Mouse (Mus musculus) brain, embryonic 14.5 days (tissue): Measurements from ENCODE around the gene Ccl19. TPM values are rescaled to one million over a fixed set of nuclear protein-coding genes. Genes with fewer than 3 reads are reported as not detected.
"Not testable (repeated sequence)": the region's sequence is repeated elsewhere in the genome, so short reads cannot be mapped to it uniquely, and the experiment has no call there.

Experiments used
- DNase-seq: peaks from one replicate; pipeline ENCODE4 v3.0.0-alpha.2; 2011; ENCODE audit warnings: low read depth
- polyA plus RNA-seq: library from polyadenylated mRNA; depleted of rRNA; stranded (reverse); fragments of >200 nt; gene quantifications from 2 replicates; pipeline ENCODE4 v1.2.3, GENCODE M21; 2012; rRNA removed

Gene Ccl19
- polyA plus RNA-seq, result not detected in 2 replicates

DNA sequence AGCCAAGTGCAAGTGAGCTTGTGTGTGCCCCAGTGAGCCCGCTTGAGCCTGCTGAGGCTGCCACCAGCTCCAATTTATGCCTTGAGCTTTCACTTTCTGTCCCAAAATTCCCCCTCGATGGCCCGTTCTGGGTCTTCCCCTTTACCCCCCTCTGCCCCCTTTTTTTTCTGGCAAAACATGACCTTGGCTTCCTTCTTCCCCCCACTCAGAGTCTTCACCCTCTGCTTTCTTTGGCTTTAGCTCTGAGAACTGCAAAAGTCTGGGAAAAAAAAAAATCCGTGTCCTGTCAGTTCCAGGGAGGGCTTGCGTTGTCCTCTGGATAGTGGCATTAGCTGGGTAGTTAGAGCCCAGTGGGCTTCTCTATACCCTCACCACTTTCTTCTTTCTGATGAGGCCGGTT lies at the start of gene Ccl19:
Ccl19 (minus strand) TSS at position 101 of the 400 bp plus-strand sequence.
- not testable (repeated sequence) for DNase-seq

DNA sequence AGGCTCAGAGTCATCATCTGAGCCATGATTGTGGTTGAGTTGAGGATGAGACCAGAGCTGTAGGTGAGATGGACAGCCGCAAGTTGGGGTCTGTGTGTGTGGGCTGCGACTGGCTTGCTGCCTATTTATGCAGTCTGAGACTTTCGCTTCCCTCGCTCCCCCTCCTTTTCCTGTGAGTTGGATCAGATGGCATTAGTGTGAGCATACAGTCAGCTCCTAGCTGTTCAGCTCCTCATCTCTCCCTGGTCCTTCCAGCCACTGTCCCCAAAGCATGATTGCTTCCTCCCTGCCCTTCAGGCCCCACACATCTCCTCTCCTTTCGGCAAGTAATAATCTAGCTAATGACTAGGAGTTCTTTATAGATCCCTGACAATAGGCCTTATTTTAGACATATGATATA lies 17.5 kb upstream of the Ccl19 start, which contains the start of gene Ccl21a:
Ccl21a (minus strand) TSS at position 101 of the 400 bp plus-strand sequence.
- not testable (repeated sequence) for DNase-seq

- DNase-seq, result not testable (repeated sequence)
Measured at GRCm38 (mm10) chr4:42735245-42735644, 21.1 kb downstream of the Ccl19 start, which contains the start of gene 4930578G10Rik. Gene 4930578G10Rik, plus strand, starts transcription at chr4:42735545.

Other genes with a start within 250 kb of the Ccl19 start
- 1.1 TPM in 1 of 2 replicates, not detected in the other for gene Fam205a2, start 228.4 kb downstream of the Ccl19 start, polyA plus RNA-seq
- not detected in 2 replicates for gene Gm10591, start 144.4 kb downstream of the Ccl19 start, polyA plus RNA-seq
- 0.13 TPM in 1 of 2 replicates, not detected in the other for gene Gm2564, start 126.9 kb downstream of the Ccl19 start, polyA plus RNA-seq
- gene Ccl27b, start 101.3 kb downstream of the Ccl19 start, polyA plus RNA-seq, result not detected in 2 replicates
- gene Il11ra2, start 94.7 kb downstream of the Ccl19 start, polyA plus RNA-seq, result 0.10 and 0.13 TPM in 2 replicates
- gene 4930578G10Rik, start 21.0 kb downstream of the Ccl19 start, polyA plus RNA-seq, result 0.19 and 0.23 TPM in 2 replicates
- gene Ccl21a, start 17.4 kb upstream of the Ccl19 start, polyA plus RNA-seq, result 1.9 and 2.2 TPM in 2 replicates
- 0.03 TPM in 1 of 2 replicates, not detected in the other for gene Fam205a1, start 97.3 kb upstream of the Ccl19 start, polyA plus RNA-seq
- 0.01 and 0.05 TPM in 2 replicates for gene Gm12394, start 100.2 kb upstream of the Ccl19 start, polyA plus RNA-seq
- gene Fam205c, start 117.7 kb upstream of the Ccl19 start, polyA plus RNA-seq, result not detected in 2 replicates
- 42.3 and 58.2 TPM in 2 replicates for gene Phf24, start 160.1 kb upstream of the Ccl19 start, polyA plus RNA-seq
- 72.1 and 101 TPM in 2 replicates for gene Dnajb5, start 193.2 kb upstream of the Ccl19 start, polyA plus RNA-seq
- not detected in 2 replicates for gene 1700022I11Rik, start 213.0 kb upstream of the Ccl19 start, polyA plus RNA-seq
- 203 and 264 TPM in 2 replicates for gene Vcp, start 243.9 kb upstream of the Ccl19 start, polyA plus RNA-seq